Mouse (Mus musculus): Measurements from ENCODE around the gene Def8. TPM values are rescaled to one million over a fixed set of nuclear protein-coding genes. Genes with fewer than 3 reads are reported as not detected.

Def8 gene
- polyA plus RNA-seq, 1 experiment from 2014 or later: 49.9 TPM

DNA sequence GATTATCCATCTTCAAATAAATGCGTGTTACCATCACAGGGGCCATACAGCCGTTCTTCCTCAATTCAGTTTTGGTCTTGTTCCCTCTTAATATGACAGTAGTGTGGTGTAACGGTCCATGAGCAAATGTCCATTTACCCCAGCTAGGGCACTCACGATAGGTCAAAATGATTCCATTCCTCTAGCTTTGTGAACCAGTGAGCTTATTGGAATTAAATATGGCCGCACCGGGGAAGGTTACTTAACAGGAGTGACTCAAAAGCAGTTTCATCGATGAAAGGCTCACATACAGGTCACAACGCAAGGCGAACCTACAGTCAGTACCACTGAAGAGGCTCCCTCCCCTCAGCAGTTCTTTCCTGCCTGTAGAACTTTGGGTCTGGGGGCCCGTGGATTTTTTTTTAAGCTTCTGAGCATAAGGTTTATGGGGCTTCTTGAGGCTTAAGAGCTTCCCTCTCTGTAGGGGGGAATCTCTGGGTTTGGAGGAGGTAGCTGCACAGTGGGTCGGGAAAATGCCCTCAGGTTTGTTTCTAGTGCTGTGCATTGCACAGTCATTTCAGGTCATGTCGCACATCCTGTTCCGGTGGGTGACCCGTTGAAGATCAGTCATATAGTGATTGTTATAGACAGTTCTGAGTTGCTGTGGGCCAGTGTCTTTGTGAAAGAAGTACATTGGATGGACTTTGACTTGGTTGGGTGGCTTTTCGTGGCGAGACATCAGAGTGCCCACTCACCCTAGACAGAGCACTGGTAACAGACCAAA, 55.3 kb downstream of the Def8 start:
- Histone ChIP-seq H3K36me3 (replicated peaks) (peaks cover 37% of the 10 kb centered on the region), H3K4me1 (peaks cover 22% of the 10 kb centered on the region), H3K27ac (peak overlapping the region; percentile 99), H3K27me3 (ENCODE audit: poor library complexity, severe bottlenecking) (no peaks in the 10 kb centered on the region), H3K4me3 (peak overlapping the region; percentile 96), H3K9me3 (no peaks in the 10 kb centered on the region)
- DNase-seq (ENCODE audit: extremely low spot score, low spot score): no peak
- WGBS: 42% methylated on average over 16 of the region's 16 CpGs

DNA sequence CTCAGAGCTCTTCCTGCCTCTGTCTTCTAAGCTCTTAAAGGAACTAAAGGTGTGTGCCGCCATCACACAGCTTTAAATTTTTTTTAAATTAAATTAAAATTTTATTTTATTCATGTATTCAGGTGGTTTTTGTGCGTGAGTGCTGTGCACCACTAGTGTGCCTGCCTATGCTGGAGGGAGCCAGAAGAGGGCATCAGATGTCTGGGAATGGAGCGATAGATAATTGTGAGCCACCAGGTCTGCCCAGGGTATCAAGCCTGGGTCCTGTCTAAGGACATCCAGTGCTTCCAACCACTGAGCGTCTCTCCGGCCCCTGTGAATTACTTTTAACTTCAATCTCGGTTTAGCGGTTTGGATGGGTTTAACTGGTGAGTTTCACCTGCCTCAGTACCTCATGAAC, 59.3 kb downstream of the Def8 start:
- Histone ChIP-seq H3K27me3 (ENCODE audit: poor library complexity, severe bottlenecking) (no peaks in the 10 kb centered on the region), H3K9me3 (no peaks in the 10 kb centered on the region), H3K4me3 (no peak overlapping the region), H3K27ac (no peak overlapping the region), H3K4me1 (peaks cover 11% of the 10 kb centered on the region), H3K36me3 (replicated peaks) (peaks cover 75% of the 10 kb centered on the region)
- no peak for DNase-seq (ENCODE audit: extremely low spot score, low spot score)
- WGBS: 89% methylated on average over 7 of the region's 7 CpGs

DNA sequence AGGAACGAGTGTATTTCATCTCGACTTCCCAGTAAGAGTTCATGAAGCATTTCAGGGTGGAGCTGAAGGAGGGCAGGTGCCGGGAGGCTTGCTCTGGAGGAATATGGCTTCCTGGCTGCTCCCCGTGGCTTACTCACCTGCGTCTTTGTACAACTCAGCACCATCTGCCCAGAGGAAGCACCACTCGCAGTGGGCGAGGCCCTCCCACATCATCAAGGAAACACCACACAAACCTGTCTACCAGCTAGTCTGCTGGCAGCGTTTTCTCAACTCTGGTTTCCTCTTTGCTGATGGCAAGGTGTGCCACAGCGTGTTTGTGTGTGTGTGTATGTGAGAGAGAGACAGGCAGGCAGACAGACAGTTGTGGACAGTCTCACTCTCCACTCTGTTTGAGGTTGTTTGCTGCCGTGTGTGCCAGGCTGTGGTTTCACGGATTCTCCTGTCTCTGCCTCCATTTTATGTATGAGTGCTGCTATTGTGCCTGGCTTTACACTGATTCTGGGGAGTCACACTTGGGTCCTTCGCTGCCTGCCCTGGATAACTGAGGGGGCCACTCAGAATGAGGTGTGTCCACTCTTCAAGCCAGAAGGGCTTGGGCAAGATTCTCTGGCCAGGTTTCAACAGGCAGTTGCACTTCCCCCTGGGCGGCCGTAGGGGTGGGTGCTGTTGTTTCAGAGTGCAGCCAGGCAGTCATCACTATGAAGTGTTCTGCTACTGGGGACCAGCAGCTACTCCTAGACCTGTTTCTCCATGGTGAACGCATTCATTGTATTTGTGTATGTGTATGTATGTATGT, 68.2 kb downstream of the Def8 start:
- Histone ChIP-seq H3K27me3 (ENCODE audit: poor library complexity, severe bottlenecking) (no peaks in the 10 kb centered on the region), H3K9me3 (no peaks in the 10 kb centered on the region), H3K36me3 (replicated peaks) (peaks cover 98% of the 10 kb centered on the region), H3K4me3 (no peak overlapping the region), H3K4me1 (no peaks in the 10 kb centered on the region), H3K27ac (no peak overlapping the region)
- DNase-seq (ENCODE audit: extremely low spot score, low spot score): no peak
- WGBS: 92% methylated on average over 15 of the region's 15 CpGs

DNA sequence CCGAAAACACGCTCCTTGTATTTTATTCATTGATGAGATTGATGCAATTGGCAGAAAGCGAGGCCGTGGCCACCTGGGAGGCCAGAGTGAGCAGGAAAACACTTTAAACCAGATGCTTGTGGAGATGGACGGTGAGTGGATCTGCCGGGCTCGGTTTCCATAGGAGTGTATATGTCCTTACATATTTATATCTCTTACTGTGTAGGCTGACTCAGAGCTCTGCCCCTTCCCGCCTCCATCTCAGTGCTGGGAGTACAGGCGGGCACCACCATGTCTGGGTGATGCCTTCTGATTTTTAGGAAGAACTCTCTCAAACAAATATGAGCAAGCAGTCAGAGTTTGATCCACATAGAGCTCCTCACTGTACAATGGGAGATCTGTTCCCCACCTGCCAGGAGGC, 69.6 kb downstream of the Def8 start:
- H3K4me1 ChIP-seq: no peaks in the 10 kb centered on the region
- no peak for DNase-seq (ENCODE audit: extremely low spot score, low spot score)
- no peaks in the 10 kb centered on the region for H3K9me3 ChIP-seq
- WGBS: 94% methylated on average over 9 of the region's 9 CpGs
- no peak overlapping the region for H3K27ac ChIP-seq
- H3K27me3 ChIP-seq (ENCODE audit: poor library complexity, severe bottlenecking): no peaks in the 10 kb centered on the region
- H3K4me3 ChIP-seq: no peak overlapping the region
- H3K36me3 ChIP-seq (replicated peaks): peaks cover 98% of the 10 kb centered on the region

DNA sequence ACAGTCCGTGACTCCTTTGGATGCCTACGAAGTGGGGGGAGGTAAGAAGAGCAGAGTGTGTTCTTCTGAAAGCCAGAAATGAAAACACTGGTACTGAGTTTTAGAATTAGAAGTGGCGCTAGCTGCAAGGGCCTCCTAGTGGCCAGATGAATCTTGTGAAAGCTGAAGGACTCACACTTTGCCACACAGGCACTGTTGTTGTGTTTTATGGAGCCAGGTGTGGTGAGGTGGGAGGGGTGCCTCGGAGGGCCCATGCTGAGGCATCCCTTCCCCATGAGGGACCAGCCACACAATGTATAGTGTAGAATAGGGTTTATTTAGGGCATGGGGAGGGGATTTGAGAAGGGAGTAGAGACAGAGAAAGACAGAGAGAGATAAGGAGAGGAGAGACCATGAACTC, 74.4 kb downstream of the Def8 start:
- H3K4me3 ChIP-seq: no peak overlapping the region
- H3K36me3 ChIP-seq (replicated peaks): peaks cover 100% of the 10 kb centered on the region

DNA sequence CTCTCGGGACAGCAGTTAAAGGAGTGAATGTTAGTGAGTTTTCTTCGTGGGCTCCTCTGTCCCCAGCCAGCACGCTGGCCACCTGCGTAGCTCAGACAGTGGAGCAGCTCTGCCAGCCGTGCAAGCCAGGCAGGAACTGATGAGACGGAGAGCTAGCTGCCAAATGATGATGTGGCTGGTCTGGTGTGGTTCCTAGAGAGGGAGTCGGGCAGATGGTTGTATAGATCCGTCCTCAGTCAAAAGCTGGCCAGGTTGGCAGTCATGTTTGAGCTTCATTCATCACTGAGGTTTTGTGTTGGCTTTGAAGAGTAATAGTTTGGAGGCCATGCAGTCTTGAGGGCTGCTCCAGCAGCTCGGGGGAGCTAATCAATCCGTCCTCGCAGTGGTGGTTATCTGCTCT, 75.6 kb downstream of the Def8 start:
- Histone ChIP-seq H3K9me3 (peaks cover 10% of the 10 kb centered on the region; the same call in 1 of the 2 replicates), H3K27me3 (ENCODE audit: poor library complexity, severe bottlenecking) (no peaks in the 10 kb centered on the region), H3K4me1 (no peaks in the 10 kb centered on the region), H3K4me3 (no peak overlapping the region), H3K36me3 (replicated peaks) (peaks cover 100% of the 10 kb centered on the region), H3K27ac (no peak overlapping the region)
- WGBS: 95% methylated on average over 11 of the region's 11 CpGs
- DNase-seq (ENCODE audit: extremely low spot score, low spot score): no peak

More for the DNA sequence above, 74.4 kb downstream of the Def8 start:
- no peak for DNase-seq (ENCODE audit: extremely low spot score, low spot score)
- no peak overlapping the region for H3K27ac ChIP-seq
- H3K4me1 ChIP-seq: no peaks in the 10 kb centered on the region
- no peaks in the 10 kb centered on the region for H3K27me3 ChIP-seq (ENCODE audit: poor library complexity, severe bottlenecking)
- 93% methylated on average over 4 of the region's 4 CpGs for WGBS
- no peaks in the 10 kb centered on the region for H3K9me3 ChIP-seq

DNA sequence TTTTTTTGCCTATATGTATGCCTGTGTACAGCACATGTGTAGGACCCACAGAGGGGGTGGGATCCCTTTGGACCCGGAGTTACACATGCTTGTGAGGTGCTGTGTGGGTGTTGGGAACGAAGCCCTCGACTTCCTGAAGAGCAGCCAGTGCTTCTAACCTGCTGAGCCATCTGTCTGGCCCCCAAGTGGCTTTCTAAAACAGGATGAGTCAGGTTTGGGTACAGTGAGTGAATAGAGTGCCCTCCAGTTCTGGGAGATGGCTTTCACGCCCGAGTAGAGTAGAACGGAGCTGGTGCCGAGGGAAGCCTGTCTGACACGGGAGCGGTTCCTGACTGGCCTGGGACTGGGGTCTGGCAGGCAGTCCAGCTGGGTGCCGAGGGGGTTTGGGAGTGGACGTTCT, 76.2 kb downstream of the Def8 start:
- Histone ChIP-seq H3K4me1 (no peaks in the 10 kb centered on the region), H3K36me3 (replicated peaks) (peaks cover 100% of the 10 kb centered on the region), H3K27ac (no peak overlapping the region), H3K27me3 (ENCODE audit: poor library complexity, severe bottlenecking) (no peaks in the 10 kb centered on the region), H3K4me3 (no peak overlapping the region), H3K9me3 (peaks cover 10% of the 10 kb centered on the region; the same call in 1 of the 2 replicates)
- 95% methylated on average over 11 of the region's 11 CpGs for WGBS
- DNase-seq (ENCODE audit: extremely low spot score, low spot score): no peak

DNA sequence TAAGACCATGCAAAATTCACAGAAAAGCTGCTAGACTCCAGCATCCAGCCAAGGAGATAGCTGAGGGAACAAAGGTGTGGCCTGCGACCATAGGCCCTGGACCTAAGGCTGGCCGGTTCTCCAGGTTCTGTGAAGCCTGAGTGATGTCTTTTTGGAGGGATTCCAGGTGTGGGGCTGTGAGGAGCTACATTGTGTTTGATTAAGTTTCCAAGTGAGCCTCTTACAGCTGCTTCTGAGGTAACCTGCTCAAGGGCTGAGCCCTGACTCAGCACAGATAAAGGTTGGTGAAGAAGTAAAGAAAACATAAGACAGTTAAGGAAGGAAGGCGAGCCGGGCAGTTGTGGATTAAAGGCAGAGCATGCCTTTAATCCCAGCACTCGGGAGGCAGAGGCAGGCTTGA, 78.9 kb downstream of the Def8 start:
- peaks cover 100% of the 10 kb centered on the region for H3K36me3 ChIP-seq (replicated peaks)
- peaks cover 10% of the 10 kb centered on the region; the same call in 1 of the 2 replicates for H3K9me3 ChIP-seq
- no peak overlapping the region for H3K27ac ChIP-seq
- no peak overlapping the region for H3K4me3 ChIP-seq
- H3K4me1 ChIP-seq: no peaks in the 10 kb centered on the region
- DNase-seq (ENCODE audit: extremely low spot score, low spot score): no peak
- H3K27me3 ChIP-seq (ENCODE audit: poor library complexity, severe bottlenecking): no peaks in the 10 kb centered on the region
- WGBS: 92% methylated on average over 5 of the region's 5 CpGs

DNA sequence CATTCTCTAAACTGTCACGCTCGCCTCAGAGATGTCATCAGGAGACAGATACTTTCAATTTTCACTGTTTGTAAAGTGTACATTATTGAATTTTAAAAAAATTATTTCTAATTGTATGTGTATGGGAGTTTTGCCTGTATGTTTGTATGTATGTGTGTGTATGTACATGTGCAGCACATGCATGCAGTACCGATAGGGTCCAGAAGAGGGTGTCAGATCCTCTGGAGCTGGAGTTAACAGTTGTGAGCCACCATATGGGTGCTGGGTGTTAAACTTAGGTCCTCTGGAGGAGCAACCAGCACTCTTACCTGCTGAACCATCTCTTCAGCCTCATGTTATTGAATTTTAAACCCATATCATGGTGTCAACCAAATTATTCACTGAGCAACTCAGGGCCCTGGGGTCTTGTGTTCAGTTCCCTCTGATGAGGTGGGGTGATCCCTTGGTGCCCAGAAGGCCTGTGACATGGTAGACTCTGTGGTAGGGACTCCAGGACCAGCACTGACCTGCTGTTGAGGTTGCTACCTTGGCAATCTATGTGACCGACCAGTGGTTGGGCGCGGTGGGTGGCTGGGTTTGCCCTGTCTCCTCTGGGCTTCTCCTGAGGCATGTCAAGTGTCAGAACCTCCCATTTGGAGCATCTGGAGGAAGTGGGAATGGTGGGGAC, 80.6 kb downstream of the Def8 start:
- DNase-seq (ENCODE audit: extremely low spot score, low spot score): no peak
- no peak overlapping the region for H3K4me3 ChIP-seq
- H3K27me3 ChIP-seq (ENCODE audit: poor library complexity, severe bottlenecking): no peaks in the 10 kb centered on the region
- no peaks in the 10 kb centered on the region for H3K4me1 ChIP-seq
- peaks cover 10% of the 10 kb centered on the region; the same call in 1 of the 2 replicates for H3K9me3 ChIP-seq
- WGBS: 98% methylated on average over 6 of the region's 6 CpGs
- peaks cover 100% of the 10 kb centered on the region for H3K36me3 ChIP-seq (replicated peaks)
- H3K27ac ChIP-seq: no peak overlapping the region

DNA sequence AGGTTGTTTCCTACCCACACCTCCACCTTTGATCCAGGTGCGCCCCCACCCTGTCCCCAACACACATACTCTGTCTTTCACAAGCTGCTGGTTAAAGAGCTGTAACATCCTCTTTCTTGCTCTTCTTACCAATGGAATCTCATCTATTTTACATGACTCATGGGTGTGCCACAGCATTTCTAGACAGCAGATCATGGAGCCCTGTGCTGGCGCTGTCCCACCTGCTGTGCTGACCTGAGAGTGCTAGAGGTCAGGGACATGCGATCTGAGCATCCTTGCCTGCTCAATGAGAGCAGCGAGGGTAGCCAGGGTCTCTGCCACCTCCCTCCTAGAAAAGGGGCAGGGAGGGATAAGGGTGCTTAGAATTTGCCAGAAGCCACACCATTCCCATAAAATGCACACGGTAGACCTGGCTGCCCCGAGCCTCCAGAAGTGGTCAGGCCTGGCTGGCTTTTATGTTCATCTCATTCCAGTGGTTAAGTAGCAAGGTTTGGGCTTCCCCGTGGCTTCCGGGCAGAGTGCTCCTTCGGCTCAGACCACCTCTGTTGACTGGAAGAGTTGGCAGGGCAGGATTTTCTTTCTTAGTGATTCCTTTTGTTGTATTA, 81.4 kb downstream of the Def8 start:
- Histone ChIP-seq H3K4me3 (no peak overlapping the region), H3K27ac (no peak overlapping the region), H3K9me3 (peaks cover 10% of the 10 kb centered on the region; the same call in 1 of the 2 replicates), H3K4me1 (no peaks in the 10 kb centered on the region), H3K27me3 (ENCODE audit: poor library complexity, severe bottlenecking) (no peaks in the 10 kb centered on the region), H3K36me3 (replicated peaks) (peaks cover 100% of the 10 kb centered on the region)
- WGBS: 92% methylated on average over 9 of the region's 9 CpGs
- no peak for DNase-seq (ENCODE audit: extremely low spot score, low spot score)

DNA sequence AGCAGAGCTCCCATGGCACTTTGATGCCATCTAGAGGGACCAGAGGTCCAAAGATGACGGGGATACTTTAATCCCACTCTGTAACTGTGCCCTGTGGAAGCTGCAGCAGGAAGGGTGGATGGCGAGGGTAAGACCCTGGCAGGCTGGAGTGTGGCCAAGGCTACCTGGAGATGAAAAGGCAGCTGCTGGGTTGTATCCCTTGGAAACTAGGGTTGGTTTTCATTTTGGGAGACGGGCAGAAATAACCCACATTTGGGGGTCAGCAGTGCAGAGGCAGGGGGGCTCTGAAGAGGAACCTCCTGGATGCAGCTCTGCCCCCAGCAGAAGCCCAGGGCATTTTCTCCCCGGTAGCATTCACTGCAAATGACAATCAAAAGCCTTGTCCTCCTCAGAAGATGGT, 81.9 kb downstream of the Def8 start:
- Histone ChIP-seq H3K36me3 (replicated peaks) (peaks cover 100% of the 10 kb centered on the region), H3K9me3 (peaks cover 10% of the 10 kb centered on the region; the same call in 1 of the 2 replicates), H3K4me3 (no peak overlapping the region), H3K27me3 (ENCODE audit: poor library complexity, severe bottlenecking) (no peaks in the 10 kb centered on the region), H3K4me1 (no peaks in the 10 kb centered on the region), H3K27ac (no peak overlapping the region)
- no peak for DNase-seq (ENCODE audit: extremely low spot score, low spot score)
- WGBS: 87% methylated on average over 4 of the region's 4 CpGs

DNA sequence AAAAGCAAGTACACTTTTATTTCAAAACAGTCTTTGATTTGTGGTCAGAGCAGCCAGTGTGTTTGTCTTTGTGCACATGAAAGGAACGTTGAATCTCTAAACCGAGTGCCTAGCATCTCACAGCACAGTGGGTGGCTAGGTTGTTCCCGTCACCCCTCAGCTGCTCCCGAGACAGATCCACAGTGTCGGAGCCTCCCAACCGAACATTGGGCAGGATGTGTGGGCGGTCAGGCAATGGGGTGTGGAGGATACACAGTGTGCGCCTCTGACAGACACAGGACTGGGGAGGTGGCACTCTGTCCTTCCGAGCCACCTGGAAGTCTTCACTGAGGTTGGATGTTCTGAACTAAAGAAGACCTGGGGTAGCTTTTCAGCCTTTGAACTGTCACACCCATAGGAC, 82.4 kb downstream of the Def8 start:
- Histone ChIP-seq H3K27me3 (ENCODE audit: poor library complexity, severe bottlenecking) (no peaks in the 10 kb centered on the region), H3K4me1 (no peaks in the 10 kb centered on the region), H3K9me3 (peaks cover 10% of the 10 kb centered on the region; the same call in 1 of the 2 replicates), H3K4me3 (no peak overlapping the region), H3K27ac (no peak overlapping the region), H3K36me3 (replicated peaks) (peaks cover 95% of the 10 kb centered on the region)
- no peak for DNase-seq (ENCODE audit: extremely low spot score, low spot score)
- 95% methylated on average over 9 of the region's 9 CpGs for WGBS

All from forebrain, embryonic 10.5 days (tissue).